Mouse (Mus musculus) kidney, embryonic 14.5 days (tissue): Measurements from ENCODE around the gene Slc45a1. TPM values are rescaled to one million over a fixed set of nuclear protein-coding genes. Genes with fewer than 3 reads are reported as not detected.
"Not testable (repeated sequence)": the region's sequence is repeated elsewhere in the genome, so short reads cannot be mapped to it uniquely, and the experiment has no call there.

ENCODE experiments used
- ATAC-seq: fragments of 200-750 bp; cut with Nextera tagmentation; 2 replicates; pipeline ENCODE4 v1.8.0; 2017; ENCODE audit warnings: moderate number of reproducible peaks, mild to moderate bottlenecking, moderate TSS enrichment, moderate library complexity; ENCODE audit not compliant: low FRiP score, low TSS enrichment
- H3K27ac ChIP-seq: fragments of 300-500 bp; sonication (generic); 2 replicates; pipeline ENCODE4 v1.5.1; 2014; ENCODE audit warnings: low read depth, mild to moderate bottlenecking, low read length, moderate library complexity, mixed read lengths
- H3K27me3 ChIP-seq: fragments of 300-500 bp; sonication (generic); 2 replicates; pipeline ENCODE4 v1.6.1; 2014; ENCODE audit warnings: mild to moderate bottlenecking, low read length; ENCODE audit not compliant: control insufficient read depth, insufficient read depth
- H3K36me3 ChIP-seq: fragments of 300-500 bp; sonication (generic); 2 replicates; pipeline ENCODE4 v1.6.1; 2014; ENCODE audit warnings: low read length, mixed read lengths; ENCODE audit not compliant: control insufficient read depth, insufficient read depth
- H3K4me1 ChIP-seq: fragments of 300-500 bp; sonication (generic); 2 replicates; pipeline ENCODE4 v1.6.1; 2014; ENCODE audit warnings: low read length, mixed read lengths; ENCODE audit not compliant: control insufficient read depth, insufficient read depth
- H3K4me2 ChIP-seq: fragments of 300-500 bp; sonication (generic); replicated peaks from 2 replicates; pipeline ENCODE4 v1.6.1; 2014; ENCODE audit warnings: low read depth, mild to moderate bottlenecking, low read length
- H3K4me3 ChIP-seq: fragments of 300-500 bp; sonication (generic); 2 replicates; pipeline ENCODE4 v1.5.1; 2014; ENCODE audit warnings: mild to moderate bottlenecking, low read length
- H3K9ac ChIP-seq: fragments of 300-500 bp; sonication (generic); 2 replicates; pipeline ENCODE4 v1.6.1; 2014; ENCODE audit warnings: low read depth, mild to moderate bottlenecking, low read length, moderate library complexity
- H3K9me3 ChIP-seq: fragments of 300-500 bp; sonication (generic); 2 replicates; pipeline ENCODE4 v1.6.1; 2016; ENCODE audit warnings: low read length; ENCODE audit not compliant: control insufficient read depth
- WGBS: fragments of 180-500 bp; shearing (Covaris S2); extraction: QIAGEN DNeasy Blood & Tissue Kit; methylation state at CpG from one replicate; pipeline ENCODE4 v1.1.7; 2014; 5-methylcytosine and 5-hydroxymethylcytosine counted together
- polyA plus RNA-seq: library from polyadenylated mRNA; unstranded; fragments of >200 nt; fragmentation: Nextera tagmentation; extraction: Ambion mirVana; gene quantifications from 2 replicates; pipeline ENCODE4 v1.2.1, GENCODE M21; 2014

Slc45a1 gene
- polyA plus RNA-seq, 1 experiment from 2014 or later, result not detected

GRCm38 (mm10) chr4:150601489-150601888, 50.5 kb downstream of the Slc45a1 start:
- H3K4me3 ChIP-seq, result no peak overlapping the region
- H3K9me3 ChIP-seq, result no peaks in the 10 kb centered on the region
- no peaks in the 10 kb centered on the region for H3K36me3 ChIP-seq
- no peak overlapping the region for H3K9ac ChIP-seq
- peaks cover 19% of the 10 kb centered on the region; the same call in 1 of the 2 replicates for H3K4me1 ChIP-seq
- 85% methylated on average over 10 of the region's 10 CpGs for WGBS
- no peak overlapping the region for H3K4me2 ChIP-seq
- H3K27me3 ChIP-seq, result no peaks in the 10 kb centered on the region
- ATAC-seq, result no peak
- H3K27ac ChIP-seq, result no peak overlapping the region

- not testable (repeated sequence) for H3K4me3 ChIP-seq, H3K9ac ChIP-seq, H3K9me3 ChIP-seq, H3K36me3 ChIP-seq, ATAC-seq, H3K27ac ChIP-seq, H3K27me3 ChIP-seq, H3K4me2 ChIP-seq
- peaks cover 19% of the 10 kb centered on the region for H3K4me1 ChIP-seq
- WGBS, result 83% methylated on average over 2 of the region's 2 CpGs
Observed at GRCm38 (mm10) chr4:150600503-150600902, 51.5 kb downstream of the Slc45a1 start.

- no peak overlapping the region for H3K9ac ChIP-seq
- no peak overlapping the region for H3K4me3 ChIP-seq
- WGBS, result 51% methylated on average over 3 of the region's 3 CpGs
- H3K4me2 ChIP-seq, result no peak overlapping the region
- no peak for ATAC-seq
- H3K36me3 ChIP-seq, result peaks cover 2% of the 10 kb centered on the region; the same call in 1 of the 2 replicates
- H3K27ac ChIP-seq, result peak overlapping the region; percentile 56
- H3K9me3 ChIP-seq, result no peaks in the 10 kb centered on the region
- H3K4me1 ChIP-seq, result peaks cover 23% of the 10 kb centered on the region
- no peaks in the 10 kb centered on the region for H3K27me3 ChIP-seq
Observed at GRCm38 (mm10) chr4:150599119-150599992, 52.6 kb downstream of the Slc45a1 start.

DNA sequence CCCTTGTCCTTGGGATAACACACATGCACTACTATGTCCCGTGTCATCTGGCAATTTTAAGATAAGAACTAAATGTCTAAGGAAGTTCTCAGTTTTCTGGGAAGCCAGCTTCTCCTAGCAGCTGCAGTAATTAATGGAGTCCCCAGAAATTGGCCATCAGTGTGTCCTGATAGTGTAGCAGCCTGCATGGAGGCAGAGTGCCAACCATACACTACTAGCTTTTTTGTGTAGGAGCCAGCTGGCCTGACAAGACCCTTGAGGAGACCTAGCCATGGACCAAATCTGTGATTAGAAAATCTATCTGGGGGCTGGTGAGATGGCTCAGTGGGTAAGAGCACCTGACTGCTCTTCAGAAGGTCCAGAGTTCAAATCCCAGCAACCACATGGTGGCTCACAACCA, 53.3 kb downstream of the Slc45a1 start:
- Histone ChIP-seq H3K27me3 (no peaks in the 10 kb centered on the region), H3K4me1 (peaks cover 23% of the 10 kb centered on the region), H3K9me3 (no peaks in the 10 kb centered on the region), H3K27ac (no peak overlapping the region), H3K4me3 (no peak overlapping the region), H3K9ac (no peak overlapping the region; the same call in 1 of the 2 replicates), H3K4me2 (no peak overlapping the region), H3K36me3 (peaks cover 2% of the 10 kb centered on the region; the same call in 1 of the 2 replicates)
- no peak for ATAC-seq
- 63% methylated on average over 1 of the region's 1 CpGs for WGBS

GRCm38 (mm10) chr4:150595991-150596390, 56.0 kb downstream of the Slc45a1 start:
- ATAC-seq, result no peak
- Histone ChIP-seq H3K4me3 (no peak overlapping the region), H3K9me3 (no peaks in the 10 kb centered on the region), H3K4me2 (no peak overlapping the region), H3K27me3 (no peaks in the 10 kb centered on the region), H3K36me3 (peaks cover 2% of the 10 kb centered on the region; the same call in 1 of the 2 replicates), H3K27ac (no peak overlapping the region), H3K9ac (no peak overlapping the region), H3K4me1 (peaks cover 49% of the 10 kb centered on the region)
- WGBS, result 72% methylated on average over 5 of the region's 5 CpGs

DNA sequence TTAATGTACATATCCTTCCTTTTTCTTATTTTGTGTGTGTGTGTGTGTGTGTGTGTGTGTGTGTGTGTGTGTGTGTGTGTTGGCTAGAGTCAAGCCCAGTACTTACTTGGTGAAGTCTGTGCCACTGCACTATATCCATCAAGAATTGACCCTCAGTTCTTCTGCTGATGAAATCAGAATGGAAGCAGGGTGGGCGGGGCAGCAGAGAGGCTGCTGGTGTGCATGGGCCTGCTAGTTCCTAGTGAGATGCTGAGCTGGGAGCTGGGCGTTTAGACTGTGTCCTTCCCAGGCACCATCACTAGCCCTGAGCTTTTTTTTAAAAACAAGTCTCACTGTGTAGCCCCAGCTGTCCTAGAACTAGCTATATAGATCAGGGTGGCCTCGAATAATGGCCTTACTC, 56.9 kb downstream of the Slc45a1 start:
- Histone ChIP-seq H3K9me3 (no peaks in the 10 kb centered on the region), H3K27me3 (no peaks in the 10 kb centered on the region), H3K9ac (no peak overlapping the region), H3K36me3 (peaks cover 2% of the 10 kb centered on the region; the same call in 1 of the 2 replicates), H3K27ac (no peak overlapping the region), H3K4me2 (no peak overlapping the region), H3K4me3 (no peak overlapping the region), H3K4me1 (peaks cover 58% of the 10 kb centered on the region)
- WGBS, result 66% methylated on average over 3 of the region's 3 CpGs
- ATAC-seq, result no peak

- Histone ChIP-seq H3K4me1 (peaks cover 57% of the 10 kb centered on the region), H3K36me3 (peaks cover 2% of the 10 kb centered on the region; the same call in 1 of the 2 replicates), H3K4me3 (no peak overlapping the region), H3K27me3 (no peaks in the 10 kb centered on the region), H3K9ac (no peak overlapping the region), H3K9me3 (no peaks in the 10 kb centered on the region), H3K4me2 (no peak overlapping the region), H3K27ac (no peak overlapping the region)
- 95% methylated on average over 4 of the region's 4 CpGs for WGBS
- ATAC-seq, result no peak
Observed at GRCm38 (mm10) chr4:150594298-150594829, 57.6 kb downstream of the Slc45a1 start.

DNA sequence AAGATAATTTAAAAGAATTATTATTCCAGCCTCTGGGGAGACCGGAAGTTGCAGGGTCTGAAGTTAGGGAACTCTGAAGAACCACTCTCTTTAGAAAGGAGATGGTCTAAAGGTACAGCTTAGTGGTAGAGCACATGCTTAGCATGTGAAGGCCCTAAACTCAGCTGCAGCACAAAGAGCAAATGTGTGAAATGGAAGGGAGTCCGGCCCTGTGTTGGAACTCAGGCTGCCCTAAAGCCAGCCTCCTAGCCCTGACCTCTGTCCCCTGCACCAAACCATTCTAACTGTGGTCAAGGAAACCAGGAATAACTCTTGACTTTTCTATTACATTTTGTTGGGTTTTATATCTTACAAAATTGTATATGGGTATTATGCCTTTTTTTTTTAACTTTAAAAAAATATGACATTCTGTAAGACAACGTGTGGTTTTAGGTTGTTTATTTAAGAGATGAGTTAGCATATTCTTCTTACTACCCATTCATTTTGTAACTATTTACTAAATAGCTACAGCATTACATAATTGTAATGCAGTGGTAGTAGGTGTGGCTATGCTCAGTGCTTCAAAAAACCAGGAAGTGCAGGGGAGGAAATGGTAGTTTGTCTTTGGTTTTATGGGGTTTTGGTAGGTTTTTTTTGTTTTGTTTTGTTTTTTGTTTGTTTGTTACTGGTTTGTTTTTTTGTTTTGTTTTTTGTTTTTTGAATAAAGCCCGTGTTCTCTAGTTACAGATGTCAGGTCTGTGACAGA, 58.3 kb downstream of the Slc45a1 start:
- H3K4me2 ChIP-seq, result no peak overlapping the region
- no peak for ATAC-seq
- 62% methylated on average over 4 of the region's 4 CpGs for WGBS
- H3K27ac ChIP-seq, result peak overlapping the region; percentile 53; the same call in 1 of the 2 replicates
- no peak overlapping the region for H3K4me3 ChIP-seq
- H3K4me1 ChIP-seq, result peaks cover 56% of the 10 kb centered on the region
- H3K9ac ChIP-seq, result no peak overlapping the region
- peaks cover 2% of the 10 kb centered on the region; the same call in 1 of the 2 replicates for H3K36me3 ChIP-seq
- H3K9me3 ChIP-seq, result no peaks in the 10 kb centered on the region
- H3K27me3 ChIP-seq, result no peaks in the 10 kb centered on the region
